Mouse (Mus musculus) erythroblast, embryonic 14.5 days (primary cell): ENCODE measurements around the gene Dnaja4. TPM values are rescaled to one million over a fixed set of nuclear protein-coding genes. Genes with fewer than 3 reads are reported as not detected.

ENCODE experiments used
- H3K27me3 ChIP-seq: 2 replicates; pipeline ENCODE4 v1.6.1; 2012; ENCODE audit warnings: inconsistent platforms; ENCODE audit not compliant: control insufficient read depth
- H3K36me3 ChIP-seq: 2 replicates; pipeline ENCODE4 v1.6.1; 2012; ENCODE audit warnings: mild to moderate bottlenecking, inconsistent platforms; ENCODE audit not compliant: control insufficient read depth
- H3K4me1 ChIP-seq: 2 replicates; pipeline ENCODE4 v1.6.1; 2012; ENCODE audit warnings: inconsistent platforms; ENCODE audit not compliant: control insufficient read depth
- H3K4me3 ChIP-seq: replicated peaks from 2 replicates; pipeline ENCODE3; 2012; ENCODE audit warnings: moderate library complexity, mild to moderate bottlenecking, inconsistent platforms
- H3K9me3 ChIP-seq: 2 replicates; pipeline ENCODE4 v1.6.1; 2012; ENCODE audit warnings: low read length, inconsistent platforms, mixed read lengths; ENCODE audit not compliant: control insufficient read depth
- GATA1 ChIP-seq: IDR thresholded peaks from 2 replicates; pipeline ENCODE4 v1.6.1; 2012; ENCODE audit warnings: low read length, inconsistent platforms, mixed read lengths
- TAL1 ChIP-seq: IDR thresholded peaks from 3 replicates; pipeline ENCODE4 v1.6.1; 2012; ENCODE audit warnings: low read length, inconsistent platforms, mixed read lengths
- polyA plus RNA-seq: library from polyadenylated mRNA; stranded (reverse); fragments of >175 nt; gene quantifications from 2 replicates; pipeline ENCODE4 v1.2.3, GENCODE M21; 2012

Dnaja4 gene
- polyA plus RNA-seq, 1 experiment, result 8.4 TPM

- no peak overlapping the region for H3K4me3 ChIP-seq
- no peaks in the 10 kb centered on the region for H3K9me3 ChIP-seq
- H3K36me3 ChIP-seq, result no peaks in the 10 kb centered on the region
- no peak for TF ChIP-seq TAL1
- TF ChIP-seq GATA1, result no peak
- H3K4me1 ChIP-seq, result peaks cover 20% of the 10 kb centered on the region
- H3K27me3 ChIP-seq, result 0 out of 2 replicates have a peak, but pooled peaks cover 2% of the 10 kb centered on the region
Measured at GRCm38 (mm10) chr9:54738376-54738775, 39.7 kb downstream of the Dnaja4 start.

- no peaks in the 10 kb centered on the region for H3K36me3 ChIP-seq
- no peak for TF ChIP-seq GATA1
- no peak for TF ChIP-seq TAL1
- no peaks in the 10 kb centered on the region for H3K27me3 ChIP-seq
- H3K4me1 ChIP-seq, result no peaks in the 10 kb centered on the region
- H3K4me3 ChIP-seq, result no peak overlapping the region
- no peaks in the 10 kb centered on the region for H3K9me3 ChIP-seq
Measured at GRCm38 (mm10) chr9:54743891-54744290, 45.2 kb downstream of the Dnaja4 start.

- TF ChIP-seq GATA1 (no peak), TAL1 (no peak)
- no peaks in the 10 kb centered on the region for H3K27me3 ChIP-seq
- H3K4me3 ChIP-seq, result no peak overlapping the region
- H3K9me3 ChIP-seq, result no peaks in the 10 kb centered on the region
- H3K36me3 ChIP-seq, result no peaks in the 10 kb centered on the region
- H3K4me1 ChIP-seq, result no peaks in the 10 kb centered on the region
Measured at GRCm38 (mm10) chr9:54745740-54746370, 47.2 kb downstream of the Dnaja4 start.

- no peaks in the 10 kb centered on the region for H3K36me3 ChIP-seq
- H3K4me1 ChIP-seq, result peaks cover 5% of the 10 kb centered on the region
- no peak overlapping the region for H3K4me3 ChIP-seq
- H3K9me3 ChIP-seq, result no peaks in the 10 kb centered on the region
- peaks cover 2% of the 10 kb centered on the region; the same call in 1 of the 2 replicates for H3K27me3 ChIP-seq
- TF ChIP-seq TAL1 (no peak), GATA1 (no peak)
Measured at GRCm38 (mm10) chr9:54750215-54750981, 51.7 kb downstream of the Dnaja4 start.

GRCm38 (mm10) chr9:54751684-54752083, 53.0 kb downstream of the Dnaja4 start:
- H3K9me3 ChIP-seq, result no peaks in the 10 kb centered on the region
- TF ChIP-seq TAL1 (no peak), GATA1 (no peak)
- H3K4me3 ChIP-seq, result no peak overlapping the region
- H3K27me3 ChIP-seq, result peaks cover 2% of the 10 kb centered on the region; the same call in 1 of the 2 replicates
- H3K36me3 ChIP-seq, result no peaks in the 10 kb centered on the region
- H3K4me1 ChIP-seq, result peaks cover 5% of the 10 kb centered on the region

GRCm38 (mm10) chr9:54752201-54752943, 53.7 kb downstream of the Dnaja4 start:
- H3K4me1 ChIP-seq, result peaks cover 5% of the 10 kb centered on the region
- H3K27me3 ChIP-seq, result peaks cover 4% of the 10 kb centered on the region; the same call in 1 of the 2 replicates
- TF ChIP-seq TAL1 (no peak), GATA1 (no peak)
- H3K36me3 ChIP-seq, result no peaks in the 10 kb centered on the region
- H3K9me3 ChIP-seq, result no peaks in the 10 kb centered on the region
- no peak overlapping the region for H3K4me3 ChIP-seq

GRCm38 (mm10) chr9:54752944-54753295, 54.2 kb downstream of the Dnaja4 start:
- Histone ChIP-seq H3K27me3 (peaks cover 4% of the 10 kb centered on the region; the same call in 1 of the 2 replicates), H3K36me3 (no peaks in the 10 kb centered on the region), H3K4me3 (no peak overlapping the region), H3K9me3 (no peaks in the 10 kb centered on the region), H3K4me1 (peaks cover 5% of the 10 kb centered on the region)
- TF ChIP-seq GATA1 (no peak), TAL1 (no peak)

GRCm38 (mm10) chr9:54759592-54759991, 60.9 kb downstream of the Dnaja4 start:
- H3K4me1 ChIP-seq, result no peaks in the 10 kb centered on the region
- H3K36me3 ChIP-seq, result no peaks in the 10 kb centered on the region
- peaks cover 37% of the 10 kb centered on the region for H3K27me3 ChIP-seq
- no peak for TF ChIP-seq GATA1
- no peak for TF ChIP-seq TAL1
- no peaks in the 10 kb centered on the region for H3K9me3 ChIP-seq
- no peak overlapping the region for H3K4me3 ChIP-seq

- Histone ChIP-seq H3K4me3 (no peak overlapping the region), H3K36me3 (no peaks in the 10 kb centered on the region), H3K9me3 (no peaks in the 10 kb centered on the region), H3K4me1 (no peaks in the 10 kb centered on the region), H3K27me3 (peaks cover 64% of the 10 kb centered on the region)
- no peak for TF ChIP-seq GATA1
- no peak for TF ChIP-seq TAL1
Measured at GRCm38 (mm10) chr9:54764091-54764490, 65.4 kb downstream of the Dnaja4 start.
